Mouse (Mus musculus) small intestine, adult 2 months (tissue): ENCODE results near the gene P4ha2.

Experiments
- CTCF ChIP-seq: fragments of 200-500 bp; IDR thresholded peaks from 2 replicates; pipeline ENCODE4 v1.5.1; 2012; ENCODE audit warnings: low read depth, mild to moderate bottlenecking, control low read depth, inconsistent platforms, low read length, moderate library complexity, mixed read lengths; ENCODE audit not compliant: insufficient replicate concordance, insufficient read length; ENCODE audit errors: extremely low read depth
- POLR2A ChIP-seq: fragments of 200-500 bp; IDR thresholded peaks from 2 replicates; pipeline ENCODE4 v1.6.1; 2012; ENCODE audit warnings: low read depth, mild to moderate bottlenecking, control low read depth, inconsistent platforms, low read length, moderate library complexity

DNA sequence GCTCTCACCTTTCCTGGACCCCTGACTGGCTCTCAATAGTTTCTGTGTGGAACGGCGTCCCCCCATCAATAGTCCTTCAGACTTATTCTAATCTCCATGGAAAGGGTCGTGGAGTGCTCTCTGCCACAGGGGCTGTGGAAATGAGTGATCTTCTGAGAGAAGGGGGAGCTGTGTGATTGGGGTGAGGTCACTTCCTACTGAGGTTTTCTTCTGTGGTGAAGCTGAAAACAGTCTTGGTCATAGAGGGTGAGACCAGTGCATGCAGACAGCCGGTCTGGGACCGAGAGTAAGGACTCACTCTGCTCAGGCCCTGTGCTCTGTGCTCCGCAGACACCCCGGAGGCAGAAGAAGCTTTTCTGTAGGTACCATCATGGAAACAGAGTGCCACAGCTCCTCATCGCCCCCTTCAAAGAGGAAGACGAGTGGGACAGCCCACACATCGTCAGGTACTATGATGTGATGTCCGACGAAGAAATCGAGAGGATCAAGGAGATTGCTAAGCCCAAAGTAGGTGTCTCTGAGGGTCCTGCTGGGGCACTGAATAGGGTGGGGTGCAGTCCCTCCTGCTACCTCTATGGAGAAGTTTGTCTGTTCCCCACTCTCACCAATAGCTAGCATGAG is 20.0 kb downstream of the P4ha2 start:
- TF ChIP-seq POLR2A (no peak), CTCF (no peak)
